Mouse (Mus musculus) right cerebral cortex, postnatal 36 days (tissue): ENCODE measurements around the gene Cyb5r2.

Experiments used
- DNase-seq, 2 experiments: peaks; one replicate each; pipeline ENCODE4 v3.0.0; 2022; ENCODE audit warnings: low spot score in 2 of 2, mixed read lengths in 1 of 2

The Cyb5r2 gene

DNA sequence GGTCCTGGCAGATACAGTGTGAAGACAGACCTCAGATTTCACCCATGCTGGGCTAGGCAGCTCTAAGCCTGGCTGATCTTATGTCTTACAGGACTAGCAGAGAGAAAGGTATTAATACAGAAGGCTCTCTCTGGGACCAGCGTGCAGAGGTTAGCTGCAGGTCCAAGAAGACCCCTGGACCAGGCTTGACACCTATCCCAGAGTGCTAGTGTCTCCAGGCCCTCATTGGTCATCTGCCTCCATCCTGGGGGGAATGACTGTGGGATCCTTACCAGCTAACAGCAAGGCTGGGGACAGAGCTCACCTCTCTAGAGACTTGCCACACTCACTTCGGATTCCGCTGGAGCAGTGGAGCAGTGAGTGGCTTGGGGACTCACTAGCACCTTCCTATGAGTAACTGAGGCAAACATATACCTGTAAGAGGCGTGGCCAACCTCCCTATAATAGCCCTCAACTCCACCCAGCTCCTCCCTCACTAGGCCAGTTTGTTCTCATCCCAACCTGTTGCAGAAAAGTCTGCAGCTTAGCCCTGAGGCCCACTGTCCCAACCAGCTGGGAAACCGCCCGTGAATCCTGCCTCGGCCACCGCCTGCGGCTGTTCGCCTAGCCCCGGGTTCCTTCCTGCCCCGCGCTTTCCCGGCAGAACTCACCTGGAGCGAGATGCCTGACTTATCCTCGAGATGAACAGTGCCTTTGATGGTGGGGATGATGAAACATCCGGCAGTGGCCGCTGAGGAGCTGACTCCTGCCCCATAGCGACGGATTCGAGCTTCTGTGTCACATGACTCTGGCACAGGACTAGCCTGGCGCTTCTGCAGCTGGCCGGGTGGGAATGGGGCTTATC, at the start of gene Cyb5r2:
Cyb5r2 (minus strand) TSS at position 725 of the 844 bp plus-strand sequence.
- no peak for DNase-seq

GRCm38 (mm10) chr7:107802138-107802537, 44.3 kb upstream of the Cyb5r2 start:
- DNase-seq: no peak

- DNase-seq: no peak
Observed at GRCm38 (mm10) chr7:107801108-107801507, 43.3 kb upstream of the Cyb5r2 start, which contains the start of gene Ovch2. Gene Ovch2 (minus strand): TSS chr7:107801208.

DNA sequence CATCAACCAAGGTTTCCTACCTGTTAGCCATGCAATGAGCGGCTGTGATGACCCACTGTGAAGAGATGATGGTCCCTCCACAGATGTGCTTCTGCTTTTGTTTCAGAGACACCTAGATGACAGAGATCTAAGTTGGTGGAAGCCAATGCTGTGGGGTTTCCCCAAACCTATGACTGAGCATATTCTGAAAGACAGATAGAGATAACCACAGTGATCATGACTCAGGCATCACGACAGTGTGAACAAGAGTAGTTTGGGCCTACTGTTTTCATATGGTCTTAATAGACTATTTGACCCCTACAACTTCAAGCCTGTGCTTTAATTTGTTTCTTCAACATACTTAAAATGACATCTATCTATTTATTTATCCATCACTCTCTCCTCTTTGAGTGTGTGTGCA, 38.7 kb upstream of the Cyb5r2 start:
- no peak for DNase-seq

- DNase-seq: no peak
Observed at GRCm38 (mm10) chr7:107787977-107788620, 30.3 kb upstream of the Cyb5r2 start.

DNA sequence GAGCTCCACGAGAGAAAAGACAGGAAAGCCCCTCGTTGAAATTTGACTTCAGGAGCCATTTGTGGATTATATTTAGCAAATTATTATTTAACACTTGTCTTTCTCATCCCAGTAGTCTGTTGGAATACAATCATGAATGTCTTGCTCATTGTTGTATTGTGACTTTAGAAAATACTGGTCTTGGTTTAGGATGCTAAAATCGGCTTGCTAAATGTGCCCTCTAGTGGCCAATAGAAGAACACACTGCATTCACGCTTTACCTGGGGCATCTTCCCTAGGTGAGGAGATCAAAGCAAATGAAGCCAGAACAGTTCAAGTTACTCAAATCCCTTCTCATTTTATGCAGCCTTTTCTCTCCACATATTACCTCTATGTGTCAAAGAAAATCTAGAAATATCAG, 21.8 kb upstream of the Cyb5r2 start:
- DNase-seq: no peak

- no peak for DNase-seq
Observed at GRCm38 (mm10) chr7:107778216-107778615, 20.4 kb upstream of the Cyb5r2 start.

DNA sequence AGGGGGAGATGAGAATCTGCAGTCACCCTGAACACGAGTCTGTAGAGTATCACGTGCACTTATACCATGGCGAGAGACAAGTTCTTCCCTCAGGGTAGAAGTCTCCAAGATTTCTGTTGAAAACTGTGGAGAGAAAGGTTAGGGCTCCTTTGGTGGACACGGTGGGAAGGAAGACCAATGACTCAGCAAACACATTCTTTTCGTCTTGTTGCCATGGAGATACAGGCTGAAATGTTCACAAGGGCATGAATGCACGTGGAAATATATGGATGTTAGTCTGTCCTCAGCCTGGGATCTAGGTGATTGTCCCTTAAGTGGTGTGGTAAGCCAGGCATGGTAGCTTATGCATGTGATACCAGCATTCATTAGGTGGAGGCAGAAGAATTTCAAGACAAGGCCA, 13.0 kb upstream of the Cyb5r2 start:
- DNase-seq: no peak

DNA sequence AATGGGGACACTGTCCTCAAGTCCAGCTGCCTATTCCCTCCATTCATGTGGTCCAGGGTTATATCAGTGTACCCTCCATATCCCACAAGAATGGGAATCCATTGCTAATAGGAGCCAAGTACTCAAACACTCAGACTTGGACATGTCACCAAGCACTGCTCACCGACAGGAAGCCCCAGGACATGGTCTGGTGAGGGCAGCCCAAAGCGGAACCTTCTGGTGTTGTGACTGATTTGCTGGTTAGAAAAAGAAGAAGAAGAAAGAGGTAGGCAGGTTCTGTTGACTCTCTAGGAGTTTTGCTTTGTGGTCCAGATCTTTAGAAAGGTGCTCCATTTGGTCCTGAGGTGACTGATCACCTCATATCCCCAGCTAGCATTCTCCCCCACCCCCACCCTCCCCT, 1.1 kb downstream of the Cyb5r2 start:
- DNase-seq: no peak

DNA sequence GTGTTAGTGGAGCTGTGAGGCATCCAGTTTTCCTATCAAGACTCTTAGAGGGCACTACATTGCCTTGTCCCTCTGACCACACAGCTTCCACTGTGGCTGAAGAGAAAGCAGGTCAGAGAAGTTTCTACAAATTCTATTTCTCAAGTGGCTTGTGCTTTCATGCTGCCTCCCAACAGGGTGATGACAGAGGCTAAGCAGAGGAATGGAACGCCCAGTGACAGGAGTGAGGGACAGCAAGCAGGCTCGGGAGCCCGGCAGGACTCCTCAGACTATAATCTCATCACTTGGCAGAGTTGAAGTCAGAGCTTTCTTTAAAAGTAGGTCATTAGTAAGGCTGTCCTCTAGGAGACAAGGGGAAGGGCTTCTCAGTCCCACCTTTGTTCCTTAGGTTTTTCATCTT, 1.9 kb downstream of the Cyb5r2 start:
- no peak for DNase-seq

- no peak for DNase-seq
Observed at GRCm38 (mm10) chr7:107752031-107752520, 5.8 kb downstream of the Cyb5r2 start.

- DNase-seq: no peak
Observed at GRCm38 (mm10) chr7:107749721-107750120, 8.1 kb downstream of the Cyb5r2 start.

DNA sequence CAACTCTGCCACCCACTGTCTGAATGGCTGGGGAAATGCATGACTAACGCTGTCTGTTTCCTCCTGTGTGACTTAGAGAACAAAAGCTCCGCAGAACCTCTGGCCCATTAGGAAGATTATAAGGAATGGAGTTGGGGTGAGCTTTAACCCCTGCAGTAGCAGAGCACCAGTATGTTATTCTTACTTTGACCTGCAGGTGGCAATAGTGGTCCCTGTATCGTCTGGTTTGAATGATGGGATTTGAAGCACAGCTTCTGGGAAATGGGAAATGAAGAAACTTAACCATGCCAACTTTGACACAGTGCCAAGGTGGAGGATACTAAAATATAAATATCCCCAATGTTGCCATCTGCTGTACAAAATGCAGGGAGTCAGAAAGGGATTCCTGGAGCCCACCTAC, 8.6 kb downstream of the Cyb5r2 start:
- no peak for DNase-seq

GRCm38 (mm10) chr7:107747954-107748353, 9.9 kb downstream of the Cyb5r2 start:
- DNase-seq: no peak

DNA sequence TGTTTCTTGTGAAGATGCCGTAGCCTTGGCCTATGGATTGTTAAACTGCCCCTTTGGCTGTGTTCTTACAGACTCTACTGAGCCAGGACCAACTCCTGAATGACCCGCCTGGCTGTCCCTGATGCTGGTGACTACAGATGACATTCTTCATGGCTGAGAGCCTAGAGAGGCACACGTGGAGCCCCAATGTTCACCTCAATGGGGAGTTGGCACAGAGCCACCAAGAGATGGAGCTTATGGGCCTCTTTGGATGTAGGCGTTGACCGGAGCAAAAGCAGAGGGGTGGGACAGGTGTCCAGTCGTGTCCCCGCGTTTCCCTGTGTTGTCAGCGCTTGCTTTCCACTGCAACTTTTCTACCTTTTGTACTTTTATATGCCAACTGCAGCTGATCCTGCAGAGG, 10.4 kb downstream of the Cyb5r2 start:
- DNase-seq: no peak

- DNase-seq: no peak
Observed at GRCm38 (mm10) chr7:107746036-107746435, 11.8 kb downstream of the Cyb5r2 start.

- no peak for DNase-seq
Observed at GRCm38 (mm10) chr7:107745111-107745510, 12.7 kb downstream of the Cyb5r2 start.

GRCm38 (mm10) chr7:107744454-107744853, 13.4 kb downstream of the Cyb5r2 start:
- no peak for DNase-seq

GRCm38 (mm10) chr7:107742963-107743465, 14.8 kb downstream of the Cyb5r2 start:
- DNase-seq: no peak

GRCm38 (mm10) chr7:107738726-107739125, 19.1 kb downstream of the Cyb5r2 start:
- peak in 1 of 2 experiments; percentile 39 for DNase-seq

DNA sequence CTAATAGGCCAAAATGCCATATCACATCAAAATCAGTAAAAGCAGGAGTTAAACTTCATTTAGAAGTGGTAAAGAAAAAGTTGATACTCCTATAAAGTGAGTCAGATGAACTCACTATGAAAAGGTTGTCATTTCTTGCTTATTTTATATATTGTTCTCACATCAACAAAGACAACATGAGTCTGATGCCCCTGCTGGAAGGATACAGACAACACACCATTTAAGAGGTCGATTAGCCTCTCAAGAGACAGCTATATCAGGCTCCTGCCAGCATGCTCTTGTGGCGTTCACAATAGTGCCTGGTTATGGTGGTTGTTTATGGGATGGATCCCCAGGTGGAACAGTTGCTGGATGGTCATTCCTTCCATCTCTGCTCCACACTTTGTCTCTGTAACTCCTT, 24.7 kb downstream of the Cyb5r2 start:
- DNase-seq: no peak

- no peak for DNase-seq
Observed at GRCm38 (mm10) chr7:107730587-107730986, 27.2 kb downstream of the Cyb5r2 start.

- DNase-seq: no peak
Observed at GRCm38 (mm10) chr7:107727538-107727937, 30.3 kb downstream of the Cyb5r2 start.
